Mouse (Mus musculus): ENCODE measurements around the gene Vmn2r94. TPM values are rescaled to one million over a fixed set of nuclear protein-coding genes. Genes with fewer than 3 reads are reported as not detected.

Vmn2r94 gene
- not detected in 2 replicates for polyA plus RNA-seq (2012)

GRCm38 (mm10) chr17:18277656-18278055 is at the start of gene Vmn2r94:
Gene Vmn2r94 (minus strand): TSS chr17:18277756.

DNA sequence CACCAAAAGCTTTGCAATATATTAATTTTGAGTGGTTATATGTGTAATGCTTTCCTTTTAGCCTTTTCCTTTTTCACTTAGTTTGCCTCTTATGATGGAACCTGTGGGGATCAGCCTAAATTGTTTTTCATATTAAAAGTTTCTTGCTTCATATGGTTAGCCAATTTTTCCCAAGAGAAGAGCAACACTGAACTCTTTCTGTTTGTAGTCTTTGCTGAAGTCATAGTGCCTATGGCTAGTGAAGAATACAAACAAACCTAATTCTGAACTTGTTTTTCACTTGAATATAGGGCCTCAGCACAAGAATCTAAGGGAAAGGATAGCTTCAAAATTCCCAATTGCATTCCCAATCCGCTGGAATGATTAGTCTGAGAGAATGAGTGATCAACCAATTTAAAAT is 20.2 kb upstream of the Vmn2r94 start, which contains the start of gene Vmn2r93:
TSS of gene Vmn2r93 (plus strand) at position 301 of the 400 bp plus-strand sequence.

Other genes with a start within 250 kb of the Vmn2r94 start
- gene Vmn2r124, start 228.3 kb downstream of the Vmn2r94 start, polyA plus RNA-seq (2012): not detected in 2 replicates
- gene Vmn2r91, start 192.7 kb downstream of the Vmn2r94 start, polyA plus RNA-seq (2012): not detected in 2 replicates
- not detected in 2 replicates for gene Vmn2r92, start 125.9 kb downstream of the Vmn2r94 start, polyA plus RNA-seq (2012)
- gene Vmn2r93, start 20.3 kb upstream of the Vmn2r94 start, polyA plus RNA-seq (2012): 0.02 TPM in 1 of 2 replicates, not detected in the other
- gene Vmn2r95, start 146.3 kb upstream of the Vmn2r94 start, polyA plus RNA-seq (2012): 0.01 TPM in 1 of 2 replicates, not detected in the other

All from megakaryocyte-erythroid progenitor cell, adult 5 weeks (primary cell).